ENCODE assay signal across 9 mouse cellular contexts in genomic region chr4:155283585-155283984, GRCm38 (mm10). TPM values are rescaled to one million over a fixed set of nuclear protein-coding genes. Genes with fewer than 3 reads are reported as not detected.
DNase-seq lines count a peak whose midpoint lies in the region; ATAC-seq and TF ChIP-seq lines count a peak whose summit lies in the region.
"Had no signal": no experiment of that assay in that cellular context is flagged by ENCODE, and none has a peak within 500 bp of the region (broad histone marks: within the 10 kb centered on the region; RNA-seq: fewer than 3 reads in every experiment).

No protein-coding gene starts in this region.

- no peaks in the 10 kb centered on the region; the same call in 1 of the 2 replicates for H3K27me3 ChIP-seq in heart, postnatal 0 days (ENCODE audit: control insufficient read depth, insufficient read depth, low read length)
- H3K27me3 ChIP-seq in embryonic facial prominence, embryonic 15.5 days, result no peaks in the 10 kb centered on the region
- no peaks in the 10 kb centered on the region for H3K27me3 ChIP-seq in limb, embryonic 12.5 days

- H3K4me2 ChIP-seq in heart, postnatal 0 days (ENCODE audit: low read depth, low read length), result peak overlapping the region; percentile 42
- H3K4me2 ChIP-seq in embryonic facial prominence, embryonic 15.5 days (replicated peaks), result peak overlapping the region; percentile 44
- H3K4me2 ChIP-seq in limb, embryonic 12.5 days, result peak overlapping the region; percentile 59

- peaks cover 8% of the 10 kb centered on the region for H3K4me1 ChIP-seq in heart, postnatal 0 days (ENCODE audit: control insufficient read depth, insufficient read depth)
- H3K4me1 ChIP-seq in embryonic facial prominence, embryonic 15.5 days, result peaks cover 68% of the 10 kb centered on the region
- peaks cover 80% of the 10 kb centered on the region for H3K4me1 ChIP-seq in limb, embryonic 12.5 days (replicated peaks)

- no peak overlapping the region for H3K9ac ChIP-seq in heart, postnatal 0 days (replicated peaks; ENCODE audit: low read depth, low read length)
- no peak overlapping the region for H3K9ac ChIP-seq in embryonic facial prominence, embryonic 15.5 days
- peak overlapping the region; percentile 44 for H3K9ac ChIP-seq in limb, embryonic 12.5 days (replicated peaks)

- TF ChIP-seq EP300 in heart, postnatal 0 days (IDR thresholded peaks at IDR 0.05; ENCODE audit: low read depth), result no peak

- peak; percentile 6 for DNase-seq in heart, postnatal 0 days (ENCODE audit: low spot score)
- DNase-seq in heart, postnatal 36 days, result no peak
- peak; percentile 78 for DNase-seq in cerebellum, adult 9-11 months
- no peak for DNase-seq in adrenal gland, postnatal 4 days (ENCODE audit: low spot score in 2 of 2)
- DNase-seq in layer of hippocampus, adult 9-10 months (ENCODE audit: low spot score), result no peak
- DNase-seq: right cerebral cortex, adult 18-20 months had no signal

- 59% methylated on average over 9 of the region's 9 CpGs for WGBS in heart, postnatal 0 days
- WGBS in embryonic facial prominence, embryonic 15.5 days, result 21% methylated on average over 9 of the region's 9 CpGs
- 20% methylated on average over 9 of the region's 9 CpGs for WGBS in limb, embryonic 12.5 days

- TF ChIP-seq CTCF in heart, postnatal 0 days (IDR thresholded peaks at IDR 0.05; ENCODE audit: low read depth), result no peak

- intact Hi-C loops in heart, postnatal 36 days (cut with DNase I), result no loop called here

- peak overlapping the region; percentile 72 for H3K27ac ChIP-seq in heart, postnatal 0 days (ENCODE audit: low read depth)
- H3K27ac ChIP-seq in embryonic facial prominence, embryonic 15.5 days (replicated peaks), result peak overlapping the region; percentile 97
- peak overlapping the region; percentile 100 for H3K27ac ChIP-seq in limb, embryonic 12.5 days

- ATAC-seq in heart, postnatal 0 days (ENCODE audit: insufficient read depth, low read depth), result peak; percentile 26; the same call in 1 of the 2 replicates
- ATAC-seq in embryonic facial prominence, embryonic 15.5 days (ENCODE audit: insufficient number of reproducible peaks, low FRiP score, low TSS enrichment, low read depth), result peak; percentile 32; the same call in 1 of the 2 replicates
- peak; percentile 27 for ATAC-seq in limb, embryonic 12.5 days (ENCODE audit: insufficient number of reproducible peaks, insufficient read depth, low FRiP score, low TSS enrichment, low read depth)
- no peak for ATAC-seq in erythroid progenitor cell, adult 5-6 weeks (replicated peaks; ENCODE audit: low FRiP score, poor library complexity, severe bottlenecking)

- H3K4me3 ChIP-seq in heart, postnatal 0 days (ENCODE audit: low read depth, low read length), result no peak overlapping the region
- H3K4me3 ChIP-seq in embryonic facial prominence, embryonic 15.5 days (replicated peaks), result peak overlapping the region; percentile 30
- H3K4me3 ChIP-seq in limb, embryonic 12.5 days (replicated peaks), result peak overlapping the region; percentile 31

- H3K9me3 ChIP-seq in heart, postnatal 0 days (replicated peaks; ENCODE audit: control insufficient read depth, low read length), result no peaks in the 10 kb centered on the region
- H3K9me3 ChIP-seq in embryonic facial prominence, embryonic 15.5 days (replicated peaks), result no peaks in the 10 kb centered on the region
- no peaks in the 10 kb centered on the region for H3K9me3 ChIP-seq in limb, embryonic 12.5 days

- no peaks in the 10 kb centered on the region for H3K36me3 ChIP-seq in heart, postnatal 0 days (replicated peaks; ENCODE audit: control insufficient read depth, insufficient read depth, low read length)
- no peaks in the 10 kb centered on the region for H3K36me3 ChIP-seq in embryonic facial prominence, embryonic 15.5 days
- H3K36me3 ChIP-seq in limb, embryonic 12.5 days, result no peaks in the 10 kb centered on the region

RNA-seq across cellular contexts. Expression of gene Faap20, which starts 34.0 kb away (rescaled TPM):
- total RNA-seq in heart, postnatal 0 days (2014; rRNA removed; ENCODE audit: low replicate concordance), result 45.8 and 69.2 TPM in 2 replicates
- 48.1 and 51.0 TPM in 2 replicates for polyA plus RNA-seq in heart, postnatal 0 days (2015; fragmentation: Nextera tagmentation; extraction: Ambion mirVana)
- total RNA-seq in heart, postnatal 36 days (2021), result 10 to 100 TPM; 14.5 to 18.3 TPM
- polyA plus RNA-seq in embryonic facial prominence, embryonic 15.5 days (2015; fragmentation: Nextera tagmentation; extraction: Ambion mirVana), result 74.9 and 75.0 TPM in 2 replicates
- 96.0 and 99.2 TPM in 2 replicates for polyA plus RNA-seq in limb, embryonic 12.5 days (2016; fragmentation: Nextera tagmentation; extraction: Ambion mirVana)
- 10 to 100 TPM; 54.9 to 56.3 TPM for total RNA-seq in adrenal gland, postnatal 4 days (2021)
- 4.0 and 6.7 TPM in 2 replicates for total RNA-seq in erythroid progenitor cell, adult 5-6 weeks (2015; ENCODE audit: low replicate concordance)
- total RNA-seq in erythroid progenitor cell, adult 5-6 weeks (2017; ENCODE audit: low replicate concordance), result 2.1 and 2.2 TPM in 2 replicates

Comparison
In these comparisons a context has a peak if more than half of its experiments do, and no peak if none do; other contexts are left out.
1. DNase-seq: peak in heart, postnatal 0 days (single experiment) and cerebellum, adult 9-11 months (single experiment); none in heart, postnatal 36 days (0 of 2), adrenal gland, postnatal 4 days (0 of 2) and layer of hippocampus, adult 9-10 months (single experiment).
2. Peak in every context shown above with its lines, with median percentiles within 50 percentile points of each other: H3K27ac ChIP-seq and H3K4me2 ChIP-seq.